ENCODE assay signal across 15 mouse cellular contexts in genomic region chr2:128203147-128203546, GRCm38 (mm10).
"Had no signal": no experiment of that assay in that cellular context is flagged by ENCODE, and none has a peak within 500 bp of the region (broad histone marks: within the 10 kb centered on the region; RNA-seq: fewer than 3 reads in every experiment).

No protein-coding gene starts in this region.

- H3K27me3 ChIP-seq: limb, embryonic 15.5 days; midbrain, embryonic 12.5 days had no signal

- H3K9ac ChIP-seq: limb, embryonic 15.5 days; liver, embryonic 12.5 days; lung, embryonic 14.5 days; midbrain, embryonic 12.5 days had no signal

- ATAC-seq: liver, embryonic 12.5 days; midbrain, embryonic 16.5 days had no signal

- DNase-seq: kidney, adult 11 months; kidney, adult 9 months; kidney, postnatal 36 days; layer of hippocampus, adult 9-11 months; layer of hippocampus, postnatal 36 days; lung, embryonic 14.5 days; lung, postnatal 10 days; lung, postnatal 4 days; right cerebral cortex, postnatal 4 days had no signal

- H3K4me2 ChIP-seq: limb, embryonic 15.5 days; liver, embryonic 12.5 days; lung, embryonic 14.5 days; midbrain, embryonic 12.5 days had no signal

- H3K36me3 ChIP-seq: limb, embryonic 15.5 days; liver, embryonic 12.5 days; midbrain, embryonic 12.5 days had no signal

- H3K4me1 ChIP-seq: limb, embryonic 15.5 days; liver, embryonic 12.5 days; midbrain, embryonic 12.5 days had no signal

- H3K9me3 ChIP-seq: limb, embryonic 15.5 days; liver, embryonic 12.5 days; midbrain, embryonic 12.5 days had no signal

- H3K27ac ChIP-seq: kidney, postnatal 0 days; limb, embryonic 15.5 days; liver, embryonic 12.5 days; midbrain, embryonic 12.5 days; stomach, postnatal 0 days had no signal

- H3K4me3 ChIP-seq: limb, embryonic 15.5 days; liver, embryonic 12.5 days; midbrain, embryonic 12.5 days had no signal
